Mouse (Mus musculus): Measurements from ENCODE around the gene Clpp. TPM values are rescaled to one million over a fixed set of nuclear protein-coding genes. Genes with fewer than 3 reads are reported as not detected.

Gene Clpp
- total RNA-seq, 2 experiments from 2014 or later: 95.9 TPM

DNA sequence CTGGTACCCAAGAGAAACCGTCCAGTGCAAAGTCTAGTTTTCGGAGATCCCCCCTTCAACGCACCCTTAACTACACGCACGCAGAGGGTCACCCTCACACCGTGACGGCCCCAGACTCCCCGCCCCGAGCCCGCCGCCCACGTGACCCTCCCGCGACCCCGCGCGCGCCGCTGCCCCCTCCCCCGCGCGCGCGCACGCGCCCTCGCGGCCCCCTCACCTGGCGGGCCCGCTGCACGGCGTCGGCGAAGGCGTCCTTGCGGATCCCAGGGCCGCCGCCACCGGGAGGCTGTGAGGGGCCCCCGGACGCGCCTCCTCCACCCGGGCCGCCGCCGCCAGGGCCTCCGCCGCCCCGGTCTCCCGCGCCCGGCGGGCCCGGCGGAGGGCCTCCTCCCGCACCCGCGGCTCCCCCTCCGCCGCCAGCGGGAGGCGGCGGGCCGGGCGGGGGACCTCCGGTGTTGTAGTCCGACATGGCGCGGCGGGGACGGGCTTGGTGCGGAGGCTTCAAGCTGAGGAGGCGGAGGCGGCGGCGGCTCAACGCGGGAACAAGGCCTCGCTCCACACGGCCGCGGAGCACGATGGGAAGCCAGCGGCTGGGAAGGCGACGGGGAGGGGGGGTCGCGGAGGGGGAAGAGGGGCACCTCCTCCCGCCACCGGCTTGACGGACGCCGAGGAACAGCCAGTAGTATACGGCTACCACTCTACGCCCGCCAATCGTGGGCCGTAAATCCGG, 41.0 kb downstream of the Clpp start, which contains the start of gene Khsrp:
Khsrp (minus strand) TSS at position 592 of the 730 bp plus-strand sequence.
- DNase-seq: peak; percentile 67

DNA sequence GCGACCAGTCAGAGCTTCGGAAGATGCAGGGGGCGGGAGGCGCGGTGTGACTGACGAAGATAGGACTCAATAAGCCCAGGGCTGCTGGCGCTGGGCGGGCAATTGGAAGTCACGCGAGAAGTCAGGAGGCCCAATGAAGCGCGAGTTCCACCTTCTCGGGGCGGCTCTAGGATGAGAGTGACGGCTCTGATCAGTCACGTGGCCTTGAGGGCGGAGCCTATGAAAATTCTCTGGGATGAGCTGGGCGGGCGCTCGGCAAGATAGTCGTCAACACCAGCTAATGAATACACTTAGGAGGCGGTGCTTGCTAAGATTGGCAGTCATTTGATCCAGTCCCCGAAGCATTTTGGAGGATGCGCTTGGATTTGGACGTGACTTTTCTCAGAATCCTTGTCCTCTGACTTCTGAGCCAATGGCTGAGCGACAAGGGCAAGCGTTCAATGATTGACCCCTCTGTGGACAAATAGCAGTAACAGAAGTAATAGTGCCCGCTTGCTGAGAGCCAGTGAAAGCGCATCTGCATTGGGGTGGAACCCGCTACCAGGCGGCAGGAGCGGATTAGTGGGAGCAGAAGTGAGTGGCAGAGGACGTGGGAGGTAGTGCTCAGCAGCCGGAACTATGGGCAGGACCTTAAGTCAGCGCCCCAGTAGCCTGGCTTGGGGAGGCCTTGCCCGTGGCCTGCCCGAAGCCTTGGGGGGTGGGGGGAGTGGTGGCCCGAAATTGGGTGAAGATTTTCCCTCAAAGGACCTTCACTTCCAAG, 41.7 kb downstream of the Clpp start:
- peak; percentile 98 for DNase-seq

DNA sequence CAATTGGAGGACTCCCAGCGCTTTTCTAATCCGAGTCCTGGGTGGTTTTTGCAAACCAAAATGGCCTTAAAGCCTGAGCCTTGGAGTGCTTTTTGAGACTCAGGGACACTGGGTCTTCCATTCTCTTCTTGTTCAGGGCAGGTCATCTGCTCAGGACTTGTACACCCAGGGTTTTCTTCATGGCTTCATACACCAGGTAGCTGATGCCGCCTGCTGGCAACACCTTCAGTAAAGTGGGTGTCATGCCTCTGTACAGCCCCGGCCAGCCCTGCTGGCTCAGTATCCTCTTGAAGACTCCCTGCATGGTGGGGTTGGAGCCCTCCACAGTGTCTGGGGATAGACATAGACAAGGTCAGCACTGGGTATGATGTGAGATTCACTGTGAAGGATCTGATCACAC, 42.7 kb downstream of the Clpp start:
- no peak for DNase-seq

GRCm38 (mm10) chr17:57038978-57039377, 48.9 kb downstream of the Clpp start:
- DNase-seq: no peak

- no peak for DNase-seq
These were observed 51.4 kb downstream of the Clpp start, which contains the start of gene Slc25a41 for GRCm38 (mm10) chr17:57041554-57041953. TSS of gene Slc25a41 (minus strand) at chr17:57041654.

Other genes starting within 250 kb of the Clpp start
- gene Nrtn, start 232.8 kb upstream of the Clpp start, total RNA-seq (2021): 1 to 10 TPM; 5.9 to 6.3 TPM
- 10 to 100 TPM; 27.6 to 34.5 TPM for gene Dus3l, start 225.5 kb upstream of the Clpp start, total RNA-seq (2021)
- gene Prr22, start 220.1 kb upstream of the Clpp start, total RNA-seq (2021): under 1 TPM; 0.27 to 0.42 TPM
- gene Rfx2, start 159.3 kb upstream of the Clpp start, total RNA-seq (2021): 1 to 10 TPM; 5.5 to 5.7 TPM
- gene Acsbg2, start 115.9 kb upstream of the Clpp start, total RNA-seq (2021): under 1 TPM in 1 of 2 experiments, not detected in 1; 0.12 TPM
- 1 to 10 TPM; 1.2 to 2.6 TPM for gene 1700061G19Rik, start 114.8 kb upstream of the Clpp start, total RNA-seq (2021)
- 10 to 100 TPM; 27.9 to 33.6 TPM for gene Mllt1, start 54.9 kb upstream of the Clpp start, total RNA-seq (2021)
- gene Acer1, start 8.2 kb upstream of the Clpp start, total RNA-seq (2021): not detected
- 10 to 100 TPM; 63.6 to 68.9 TPM for gene Alkbh7, start 7.0 kb downstream of the Clpp start, total RNA-seq (2021)
- gene Pspn, start 9.7 kb downstream of the Clpp start, total RNA-seq (2021): under 1 TPM; 0.87 to 0.97 TPM
- 10 to 100 TPM; 43.0 to 44.8 TPM for gene Gtf2f1, start 21.0 kb downstream of the Clpp start, total RNA-seq (2021)
- gene Gm17949, start 21.2 kb downstream of the Clpp start, total RNA-seq (2021): under 1 TPM; 0.21 to 0.33 TPM
- 10 to 100 TPM; 90.4 to 99.1 TPM for gene Khsrp, start 41.2 kb downstream of the Clpp start, total RNA-seq (2021)
- gene Slc25a41, start 51.3 kb downstream of the Clpp start, total RNA-seq (2021): not detected
- gene Crb3, start 68.8 kb downstream of the Clpp start, total RNA-seq (2021): 1 to 10 TPM; 2.0 to 3.9 TPM
- gene Slc25a23, start 69.6 kb downstream of the Clpp start, total RNA-seq (2021): 100 to 1,000 TPM; 119 to 122 TPM
- gene Dennd1c, start 88.2 kb downstream of the Clpp start, total RNA-seq (2021): 1 to 10 TPM; 3.4 TPM
- gene Tubb4a, start 97.5 kb downstream of the Clpp start, total RNA-seq (2021): 10 to 100 TPM; 10.9 to 20.6 TPM
- under 1 TPM; 0.30 to 0.48 TPM for gene Tnfsf9, start 115.0 kb downstream of the Clpp start, total RNA-seq (2021)
- gene Cd70, start 159.5 kb downstream of the Clpp start, total RNA-seq (2021): not detected
- under 1 TPM; 0.30 to 0.33 TPM for gene Tnfsf14, start 203.9 kb downstream of the Clpp start, total RNA-seq (2021)
- gene C3, start 237.8 kb downstream of the Clpp start, total RNA-seq (2021): 100 to 1,000 TPM; 426 to 804 TPM

All from adrenal gland, postnatal 10 days (tissue).